Mouse (Mus musculus): ENCODE data around the gene Thap11.
A peak's percentile ranks its signal among the peaks of the same experiment; 100 is the strongest.

GRCm38 (mm10) chr8:105860143-105860981 is 5.4 kb downstream of the Thap11 start, which contains the start of gene Nutf2:
- TF ChIP-seq CTCF (IDR thresholded peaks at IDR 0.05; ENCODE audit: low read depth, low read length) (no peak), POLR2A (IDR thresholded peaks at IDR 0.05; ENCODE audit: insufficient read depth, low read length) (peak; percentile 75), EP300 (IDR thresholded peaks at IDR 0.05; ENCODE audit: insufficient read depth, low read depth, low read length) (peak; percentile 38; the same call in 1 of the 2 replicates)
